Mouse (Mus musculus): ENCODE results near the gene Cdk7. TPM values are rescaled to one million over a fixed set of nuclear protein-coding genes. Genes with fewer than 3 reads are reported as not detected.

Cdk7 gene
- total and polyA plus RNA-seq, 3 experiments = 11.2 to 24.0 (median 21.7) TPM

DNA sequence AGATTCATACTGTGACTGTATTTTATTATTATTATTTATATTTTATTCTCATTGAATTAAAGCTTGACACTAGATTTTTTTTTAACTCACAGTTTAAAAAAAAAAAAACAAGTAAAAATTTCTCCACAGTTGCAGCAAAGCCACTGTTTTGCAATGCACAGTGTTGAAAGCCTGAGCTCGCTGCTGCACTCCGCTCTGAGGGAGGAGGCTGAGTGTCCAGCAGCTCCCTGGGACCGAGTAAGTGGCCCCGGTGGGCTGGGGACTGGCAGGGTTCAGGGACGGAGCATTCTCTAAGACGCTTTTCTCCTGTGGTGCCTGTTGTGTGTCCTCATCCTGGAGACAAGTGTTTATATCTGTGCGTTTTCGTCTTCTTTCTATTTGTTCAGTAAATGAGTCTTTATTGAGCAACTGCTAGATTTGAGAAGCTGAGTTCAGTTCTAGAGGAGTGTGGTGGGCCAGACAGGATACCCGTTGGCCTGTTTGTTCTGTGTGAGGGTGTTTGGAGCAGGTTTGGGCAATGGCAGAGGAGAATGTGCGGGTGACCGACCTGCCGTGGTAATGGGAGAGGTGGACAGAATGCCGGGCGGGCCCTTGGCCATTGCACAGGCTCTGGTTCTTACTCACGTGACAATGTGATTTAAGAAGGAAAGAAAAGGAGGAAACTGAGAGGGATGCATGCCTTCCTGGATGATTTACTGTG, 54.7 kb downstream of the Cdk7 start:
- H3K79me2 ChIP-seq (replicated peaks; ENCODE audit: control insufficient read depth, insufficient read depth, low read length) = no peaks in the 10 kb centered on the region
- DNase-seq = no peak
- H3K36me3 ChIP-seq (ENCODE audit: control insufficient read depth, insufficient read depth, low read length) = no peaks in the 10 kb centered on the region
- no peak overlapping the region for H3K9ac ChIP-seq (ENCODE audit: low read depth, low read length)
- intact Hi-C loops (cut with DNase I) = no loop called here
- WGBS = 79% methylated on average over 15 of the region's 15 CpGs
- H3K4me3 ChIP-seq = no peak overlapping the region
- TF ChIP-seq POLR2A (IDR thresholded peaks at IDR 0.05; ENCODE audit: insufficient read depth, low read depth, low read length) = no peak
- TF ChIP-seq EP300 (IDR thresholded peaks at IDR 0.05; ENCODE audit: insufficient read depth, low read depth, low read length) = no peak
- TF ChIP-seq CTCF (IDR thresholded peaks at IDR 0.05) = no peak
- H3K27me3 ChIP-seq (ENCODE audit: control insufficient read depth, insufficient read depth, low read length) = no peaks in the 10 kb centered on the region
- H3K27ac ChIP-seq = no peak overlapping the region
- no peaks in the 10 kb centered on the region for H3K4me1 ChIP-seq (ENCODE audit: control insufficient read depth, insufficient read depth, low read length)

GRCm38 (mm10) chr13:100670181-100670741, 60.5 kb downstream of the Cdk7 start:
- Histone ChIP-seq H3K4me1 (ENCODE audit: control insufficient read depth, insufficient read depth, low read length) (no peaks in the 10 kb centered on the region), H3K9ac (ENCODE audit: low read depth, low read length) (no peak overlapping the region), H3K27ac (peak overlapping the region; percentile 64; the same call in 1 of the 2 replicates), H3K27me3 (ENCODE audit: control insufficient read depth, insufficient read depth, low read length) (no peaks in the 10 kb centered on the region), H3K79me2 (replicated peaks; ENCODE audit: control insufficient read depth, insufficient read depth, low read length) (no peaks in the 10 kb centered on the region), H3K36me3 (ENCODE audit: control insufficient read depth, insufficient read depth, low read length) (no peaks in the 10 kb centered on the region), H3K4me3 (peak overlapping the region; percentile 61)
- intact Hi-C loops (cut with DNase I) = no loop called here
- no peak for DNase-seq
- WGBS = 46% methylated on average over 9 of the region's 9 CpGs
- TF ChIP-seq POLR2A (IDR thresholded peaks at IDR 0.05; ENCODE audit: insufficient read depth, low read depth, low read length) (no peak), CTCF (IDR thresholded peaks at IDR 0.05) (no peak), EP300 (IDR thresholded peaks at IDR 0.05; ENCODE audit: insufficient read depth, low read depth, low read length) (no peak)

- intact Hi-C loops (cut with DNase I) = no loop called here
These were observed 61.3 kb downstream of the Cdk7 start, which contains the start of gene Ccdc125 for GRCm38 (mm10) chr13:100669291-100670022. Gene Ccdc125, plus strand, starts transcription at chr13:100669717.

DNA sequence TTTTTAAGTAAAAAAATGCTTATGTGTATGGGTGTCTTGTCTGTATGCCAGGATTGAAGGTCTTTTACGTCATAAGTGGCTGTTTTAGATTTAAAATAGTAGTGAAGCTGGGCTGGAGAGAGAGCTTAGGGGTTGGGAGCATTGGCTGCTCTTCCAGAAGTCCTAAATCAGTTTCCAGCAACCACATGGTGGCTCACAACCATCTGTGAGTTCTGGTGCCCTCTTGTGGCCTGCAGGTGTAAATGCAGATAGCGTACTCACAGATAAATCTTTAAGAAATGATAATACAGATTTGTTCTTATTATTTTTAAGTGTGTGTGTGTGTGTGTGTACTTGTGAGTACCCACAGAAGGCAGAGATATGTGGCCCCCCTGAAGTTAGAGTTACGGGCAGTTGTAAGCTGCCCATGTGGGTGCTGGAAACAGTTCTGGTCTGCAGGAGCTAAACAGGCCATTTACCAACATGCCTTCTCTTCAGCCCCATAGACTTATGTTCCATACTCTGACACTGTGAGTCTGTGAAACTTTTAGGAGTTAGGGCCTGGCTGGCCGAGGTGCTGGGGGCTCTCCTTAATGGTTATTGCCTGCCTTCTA, 70.8 kb downstream of the Cdk7 start:
- Histone ChIP-seq H3K36me3 (ENCODE audit: control insufficient read depth, insufficient read depth, low read length) (no peaks in the 10 kb centered on the region), H3K79me2 (replicated peaks; ENCODE audit: control insufficient read depth, insufficient read depth, low read length) (no peaks in the 10 kb centered on the region), H3K4me1 (ENCODE audit: control insufficient read depth, insufficient read depth, low read length) (no peaks in the 10 kb centered on the region), H3K27ac (no peak overlapping the region), H3K27me3 (ENCODE audit: control insufficient read depth, insufficient read depth, low read length) (no peaks in the 10 kb centered on the region), H3K4me3 (no peak overlapping the region), H3K9ac (ENCODE audit: low read depth, low read length) (no peak overlapping the region)
- 44% methylated on average over 4 of the region's 4 CpGs for WGBS
- no peak for TF ChIP-seq POLR2A (IDR thresholded peaks at IDR 0.05; ENCODE audit: insufficient read depth, low read depth, low read length)
- peak; percentile 91 for TF ChIP-seq CTCF (IDR thresholded peaks at IDR 0.05)
- intact Hi-C loops (cut with DNase I) = no loop called here
- DNase-seq = peak; percentile 33 to 45

More at GRCm38 (mm10) chr13:100669291-100670022, 61.3 kb downstream of the Cdk7 start, which contains the start of gene Ccdc125:
- Histone ChIP-seq H3K27me3 (ENCODE audit: control insufficient read depth, insufficient read depth, low read length) (no peaks in the 10 kb centered on the region), H3K4me3 (peak within 1 kb of the TSS; percentile 61), H3K27ac (peak within 1 kb of the TSS; percentile 64), H3K9ac (ENCODE audit: low read depth, low read length) (peak within 1 kb of the TSS; percentile 54), H3K36me3 (ENCODE audit: control insufficient read depth, insufficient read depth, low read length) (no peaks in the 10 kb centered on the region), H3K4me1 (ENCODE audit: control insufficient read depth, insufficient read depth, low read length) (no peaks in the 10 kb centered on the region), H3K79me2 (replicated peaks; ENCODE audit: control insufficient read depth, insufficient read depth, low read length) (no peaks in the 10 kb centered on the region)
- peak; percentile 45 to 47 for DNase-seq
- TF ChIP-seq CTCF (IDR thresholded peaks at IDR 0.05) = no peak
- TF ChIP-seq POLR2A (IDR thresholded peaks at IDR 0.05; ENCODE audit: insufficient read depth, low read depth, low read length) = no peak
- no peak for TF ChIP-seq EP300 (IDR thresholded peaks at IDR 0.05; ENCODE audit: insufficient read depth, low read depth, low read length)
- 1% methylated on average over 44 of the region's 44 CpGs for WGBS

GRCm38 (mm10) chr13:100658091-100658490, 72.6 kb downstream of the Cdk7 start:
- Histone ChIP-seq H3K4me1 (ENCODE audit: control insufficient read depth, insufficient read depth, low read length) (no peaks in the 10 kb centered on the region), H3K79me2 (replicated peaks; ENCODE audit: control insufficient read depth, insufficient read depth, low read length) (no peaks in the 10 kb centered on the region), H3K27ac (no peak overlapping the region), H3K4me3 (no peak overlapping the region), H3K36me3 (ENCODE audit: control insufficient read depth, insufficient read depth, low read length) (no peaks in the 10 kb centered on the region), H3K27me3 (ENCODE audit: control insufficient read depth, insufficient read depth, low read length) (no peaks in the 10 kb centered on the region), H3K9ac (ENCODE audit: low read depth, low read length) (no peak overlapping the region)
- 89% methylated on average over 5 of the region's 5 CpGs for WGBS
- intact Hi-C loops (cut with DNase I) = no loop called here
- no peak for TF ChIP-seq POLR2A (IDR thresholded peaks at IDR 0.05; ENCODE audit: insufficient read depth, low read depth, low read length)
- TF ChIP-seq EP300 (IDR thresholded peaks at IDR 0.05; ENCODE audit: insufficient read depth, low read depth, low read length) = no peak
- TF ChIP-seq CTCF (IDR thresholded peaks at IDR 0.05) = no peak
- no peak for DNase-seq

Other genes starting within 250 kb of the Cdk7 start
- gene Gtf2h2, start 238.4 kb downstream of the Cdk7 start, total RNA-seq (2021) = 10 to 100 TPM; 21.4 to 24.3 TPM
- gene Gtf2h2, start 238.4 kb downstream of the Cdk7 start, polyA plus RNA-seq (2012; rRNA removed) = 15.5 and 24.3 TPM in 2 replicates
- under 1 TPM; 0.43 to 0.76 TPM for gene Ocln, start 178.2 kb downstream of the Cdk7 start, total RNA-seq (2021)
- 0.37 and 0.82 TPM in 2 replicates for gene Ocln, start 178.2 kb downstream of the Cdk7 start, polyA plus RNA-seq (2012; rRNA removed)
- gene Marveld2, start 114.0 kb downstream of the Cdk7 start, total RNA-seq (2021) = under 1 TPM; 0.27 to 0.34 TPM
- 0.50 and 0.66 TPM in 2 replicates for gene Marveld2, start 114.0 kb downstream of the Cdk7 start, polyA plus RNA-seq (2012; rRNA removed)
- 10 to 100 TPM; 55.1 to 65.7 TPM for gene Ak6, start 80.0 kb downstream of the Cdk7 start, total RNA-seq (2021)
- 49.9 and 92.7 TPM in 2 replicates for gene Ak6, start 80.0 kb downstream of the Cdk7 start, polyA plus RNA-seq (2012; rRNA removed)
- 10 to 100 TPM; 15.0 TPM for gene Rad17, start 79.9 kb downstream of the Cdk7 start, total RNA-seq (2021)
- 5.6 and 9.5 TPM in 2 replicates for gene Rad17, start 79.9 kb downstream of the Cdk7 start, polyA plus RNA-seq (2012; rRNA removed)
- gene Taf9, start 79.4 kb downstream of the Cdk7 start, total RNA-seq (2021) = 1 to 10 TPM; 9.8 TPM
- gene Taf9, start 79.4 kb downstream of the Cdk7 start, polyA plus RNA-seq (2012; rRNA removed) = 2.2 and 3.4 TPM in 2 replicates
- under 1 TPM; 0.32 to 0.39 TPM for gene Ccdc125, start 61.2 kb downstream of the Cdk7 start, total RNA-seq (2021)
- gene Ccdc125, start 61.2 kb downstream of the Cdk7 start, polyA plus RNA-seq (2012; rRNA removed) = 0.59 and 0.70 TPM in 2 replicates
- 100 to 1,000 TPM; 185 to 206 TPM for gene Mrps36, start 13.7 kb upstream of the Cdk7 start, total RNA-seq (2021)
- 161 and 254 TPM in 2 replicates for gene Mrps36, start 13.7 kb upstream of the Cdk7 start, polyA plus RNA-seq (2012; rRNA removed)
- under 1 TPM in 1 of 2 experiments, not detected in 1; 0.23 TPM for gene Cenph, start 45.0 kb upstream of the Cdk7 start, total RNA-seq (2021)
- 0.08 TPM in 1 of 2 replicates, not detected in the other for gene Cenph, start 45.0 kb upstream of the Cdk7 start, polyA plus RNA-seq (2012; rRNA removed)
- gene Ccnb1, start 55.6 kb upstream of the Cdk7 start, total RNA-seq (2021) = under 1 TPM; 0.21 to 0.41 TPM
- 0.35 and 0.59 TPM in 2 replicates for gene Ccnb1, start 55.6 kb upstream of the Cdk7 start, polyA plus RNA-seq (2012; rRNA removed)
- 10 to 100 TPM; 21.0 to 21.2 TPM for gene Slc30a5, start 102.5 kb upstream of the Cdk7 start, total RNA-seq (2021)
- 13.4 and 25.0 TPM in 2 replicates for gene Slc30a5, start 102.5 kb upstream of the Cdk7 start, polyA plus RNA-seq (2012; rRNA removed)

All from heart, adult 2 months (tissue).